Mouse (Mus musculus): Measurements from ENCODE around the gene Crybg2. TPM values are rescaled to one million over a fixed set of nuclear protein-coding genes. Genes with fewer than 3 reads are reported as not detected.
A peak's percentile ranks its signal among the peaks of the same experiment; 100 is the strongest.

Crybg2 gene
- total and polyA plus RNA-seq, 2 experiments from 2014 or later, result 4.5 to 8.4 TPM

- H3K27me3 ChIP-seq (ENCODE audit: insufficient read depth, low read length), result peaks cover 18% of the 10 kb centered on the region
- no peaks in the 10 kb centered on the region for H3K36me3 ChIP-seq (ENCODE audit: insufficient read depth, low read length)
- no peak overlapping the region for H3K9ac ChIP-seq (replicated peaks; ENCODE audit: low read length, poor library complexity, severe bottlenecking)
- peak; percentile 27 for DNase-seq (ENCODE audit: low spot score)
- WGBS, result 8% methylated on average over 11 of the region's 11 CpGs
- ATAC-seq (ENCODE audit: low FRiP score), result no peak
- peaks cover 8% of the 10 kb centered on the region for H3K4me1 ChIP-seq (ENCODE audit: insufficient read depth, low read length)
- no peak overlapping the region for H3K27ac ChIP-seq (ENCODE audit: low read depth, low read length)
- peak overlapping the region; percentile 70 for H3K4me2 ChIP-seq (ENCODE audit: low read depth, low read length, poor library complexity, severe bottlenecking)
- no peak for TF ChIP-seq CTCF (IDR thresholded peaks at IDR 0.05)
- H3K9me3 ChIP-seq (ENCODE audit: low read length), result no peaks in the 10 kb centered on the region
- peak overlapping the region; percentile 27; the same call in 1 of the 2 replicates for H3K4me3 ChIP-seq (ENCODE audit: low read depth, low read length)
Observed at GRCm38 (mm10) chr4:134020621-134021020, 40.0 kb upstream of the Crybg2 start.

- H3K9ac ChIP-seq (replicated peaks; ENCODE audit: low read length, poor library complexity, severe bottlenecking), result no peak overlapping the region
- 25% methylated on average over 9 of the region's 9 CpGs for WGBS
Observed at GRCm38 (mm10) chr4:134025802-134026201, 34.8 kb upstream of the Crybg2 start.

GRCm38 (mm10) chr4:134035953-134036352 lies 24.7 kb upstream of the Crybg2 start:
- no peak for ATAC-seq (ENCODE audit: low FRiP score)
- Histone ChIP-seq H3K9ac (replicated peaks; ENCODE audit: low read length, poor library complexity, severe bottlenecking) (no peak overlapping the region), H3K4me2 (ENCODE audit: low read depth, low read length, poor library complexity, severe bottlenecking) (no peak overlapping the region), H3K9me3 (ENCODE audit: low read length) (no peaks in the 10 kb centered on the region), H3K36me3 (ENCODE audit: insufficient read depth, low read length) (no peaks in the 10 kb centered on the region), H3K4me1 (ENCODE audit: insufficient read depth, low read length) (no peaks in the 10 kb centered on the region; the same call in 1 of the 2 replicates), H3K27ac (ENCODE audit: low read depth, low read length) (no peak overlapping the region), H3K27me3 (ENCODE audit: insufficient read depth, low read length) (no peaks in the 10 kb centered on the region), H3K4me3 (ENCODE audit: low read depth, low read length) (no peak overlapping the region)
- peak; percentile 81 for DNase-seq (ENCODE audit: low spot score)
- WGBS, result 4% methylated on average over 16 of the region's 16 CpGs
- TF ChIP-seq CTCF (IDR thresholded peaks at IDR 0.05), result peak; percentile 91

More at GRCm38 (mm10) chr4:134025802-134026201, 34.8 kb upstream of the Crybg2 start:
- Histone ChIP-seq H3K4me2 (ENCODE audit: low read depth, low read length, poor library complexity, severe bottlenecking) (no peak overlapping the region), H3K27me3 (ENCODE audit: insufficient read depth, low read length) (no peaks in the 10 kb centered on the region), H3K4me3 (ENCODE audit: low read depth, low read length) (no peak overlapping the region), H3K36me3 (ENCODE audit: insufficient read depth, low read length) (no peaks in the 10 kb centered on the region), H3K9me3 (ENCODE audit: low read length) (no peaks in the 10 kb centered on the region), H3K4me1 (ENCODE audit: insufficient read depth, low read length) (no peaks in the 10 kb centered on the region), H3K27ac (ENCODE audit: low read depth, low read length) (no peak overlapping the region)
- no peak for TF ChIP-seq CTCF (IDR thresholded peaks at IDR 0.05)
- ATAC-seq (ENCODE audit: low FRiP score) (no peak), DNase-seq (ENCODE audit: low spot score) (no peak)

GRCm38 (mm10) chr4:134041317-134042123 lies 19.1 kb upstream of the Crybg2 start:
- no peak overlapping the region for H3K27ac ChIP-seq (ENCODE audit: low read depth, low read length)
- DNase-seq (ENCODE audit: low spot score), result peak; percentile 73
- H3K4me1 ChIP-seq (ENCODE audit: insufficient read depth, low read length), result no peaks in the 10 kb centered on the region

GRCm38 (mm10) chr4:134043041-134043440 lies 17.6 kb upstream of the Crybg2 start:
- Histone ChIP-seq H3K9me3 (ENCODE audit: low read length) (no peaks in the 10 kb centered on the region), H3K4me1 (ENCODE audit: insufficient read depth, low read length) (no peaks in the 10 kb centered on the region), H3K4me3 (ENCODE audit: low read depth, low read length) (no peak overlapping the region), H3K36me3 (ENCODE audit: insufficient read depth, low read length) (no peaks in the 10 kb centered on the region), H3K27ac (ENCODE audit: low read depth, low read length) (no peak overlapping the region), H3K9ac (replicated peaks; ENCODE audit: low read length, poor library complexity, severe bottlenecking) (no peak overlapping the region), H3K27me3 (ENCODE audit: insufficient read depth, low read length) (no peaks in the 10 kb centered on the region), H3K4me2 (ENCODE audit: low read depth, low read length, poor library complexity, severe bottlenecking) (no peak overlapping the region)
- ATAC-seq (ENCODE audit: low FRiP score), result no peak
- 73% methylated on average over 2 of the region's 2 CpGs for WGBS
- TF ChIP-seq CTCF (IDR thresholded peaks at IDR 0.05), result no peak
- DNase-seq (ENCODE audit: low spot score), result no peak

More at GRCm38 (mm10) chr4:134041317-134042123, 19.1 kb upstream of the Crybg2 start:
- no peak for TF ChIP-seq CTCF (IDR thresholded peaks at IDR 0.05)
- H3K4me3 ChIP-seq (ENCODE audit: low read depth, low read length), result no peak overlapping the region
- ATAC-seq (ENCODE audit: low FRiP score), result no peak
- H3K27me3 ChIP-seq (ENCODE audit: insufficient read depth, low read length), result no peaks in the 10 kb centered on the region
- 60% methylated on average over 9 of the region's 9 CpGs for WGBS
- no peak overlapping the region for H3K4me2 ChIP-seq (ENCODE audit: low read depth, low read length, poor library complexity, severe bottlenecking)
- no peak overlapping the region for H3K9ac ChIP-seq (replicated peaks; ENCODE audit: low read length, poor library complexity, severe bottlenecking)
- no peaks in the 10 kb centered on the region for H3K9me3 ChIP-seq (ENCODE audit: low read length)
- no peaks in the 10 kb centered on the region for H3K36me3 ChIP-seq (ENCODE audit: insufficient read depth, low read length)

- WGBS, result 90% methylated on average over 5 of the region's 5 CpGs
- Histone ChIP-seq H3K9me3 (ENCODE audit: low read length) (no peaks in the 10 kb centered on the region), H3K27me3 (ENCODE audit: insufficient read depth, low read length) (no peaks in the 10 kb centered on the region), H3K36me3 (ENCODE audit: insufficient read depth, low read length) (no peaks in the 10 kb centered on the region), H3K27ac (ENCODE audit: low read depth, low read length) (no peak overlapping the region), H3K9ac (replicated peaks; ENCODE audit: low read length, poor library complexity, severe bottlenecking) (no peak overlapping the region), H3K4me2 (ENCODE audit: low read depth, low read length, poor library complexity, severe bottlenecking) (no peak overlapping the region), H3K4me1 (ENCODE audit: insufficient read depth, low read length) (no peaks in the 10 kb centered on the region; the same call in 1 of the 2 replicates), H3K4me3 (ENCODE audit: low read depth, low read length) (no peak overlapping the region)
- ATAC-seq (ENCODE audit: low FRiP score), result no peak
- TF ChIP-seq CTCF (IDR thresholded peaks at IDR 0.05), result no peak
- no peak for DNase-seq (ENCODE audit: low spot score)
Observed at GRCm38 (mm10) chr4:134047648-134048047, 13.0 kb upstream of the Crybg2 start.
